Mouse (Mus musculus) urinary bladder, postnatal 4 days (tissue): Measurements from ENCODE around the gene Morn5.

ENCODE experiments used
- DNase-seq, 2 experiments: peaks; one replicate each; pipeline ENCODE4 v3.0.0; 2021 to 2022; ENCODE audit warnings: low spot score in 2 of 2

The Morn5 gene

GRCm38 (mm10) chr2:36104436-36104955 lies 55.2 kb downstream of the Morn5 start:
- DNase-seq = no peak

GRCm38 (mm10) chr2:36104956-36105741 lies 55.9 kb downstream of the Morn5 start, which contains the start of gene Lhx6:
TSS of gene Lhx6 (minus strand) at chr2:36105408.
- DNase-seq = no peak

DNA sequence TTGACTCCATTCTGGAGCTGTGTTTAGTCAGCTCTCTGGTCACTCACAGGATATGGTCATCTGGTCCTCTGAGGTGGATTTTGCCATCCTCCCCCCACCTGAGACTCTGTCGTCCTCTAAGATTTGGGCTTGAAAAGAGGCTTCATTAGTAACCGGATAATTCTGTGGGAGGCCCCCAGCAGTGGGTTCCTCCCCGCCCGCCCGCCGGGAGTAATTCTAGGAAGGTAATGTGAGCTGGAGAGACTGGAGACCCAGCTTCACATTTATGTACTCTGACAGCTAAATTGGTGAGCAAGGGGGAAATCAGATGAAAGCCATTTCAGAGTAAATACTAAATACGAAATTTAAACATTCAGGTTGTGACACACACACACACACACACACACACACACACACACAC lies 59.4 kb downstream of the Morn5 start:
- DNase-seq = no peak

- no peak for DNase-seq
Measured at GRCm38 (mm10) chr2:36112632-36113031, 63.4 kb downstream of the Morn5 start.

GRCm38 (mm10) chr2:36126795-36127429 lies 77.7 kb downstream of the Morn5 start:
- DNase-seq = no peak

- DNase-seq = no peak
Measured at GRCm38 (mm10) chr2:36127973-36128372, 78.7 kb downstream of the Morn5 start.

DNA sequence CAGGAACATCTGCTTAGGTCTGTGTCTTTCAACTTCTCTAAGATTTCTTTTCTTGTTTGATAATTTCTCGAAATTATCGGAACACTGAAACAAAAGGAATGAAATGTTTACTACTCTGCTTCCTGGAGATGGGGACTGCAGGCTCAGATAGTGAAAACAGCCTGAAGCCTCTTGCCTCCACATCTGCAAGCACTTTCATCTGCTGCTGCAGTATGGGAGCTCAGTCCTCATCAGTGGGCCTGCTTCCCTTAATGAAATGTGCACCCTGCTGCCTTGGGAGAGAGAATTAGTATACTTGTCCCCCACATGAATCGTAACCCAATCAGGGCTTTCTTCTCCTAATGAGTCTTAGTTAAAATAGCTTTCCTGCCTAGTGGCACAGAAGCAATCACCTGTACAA lies 79.8 kb downstream of the Morn5 start:
- no peak for DNase-seq
